Mouse (Mus musculus) kidney, adult 2 months (tissue): ENCODE measurements around the gene Parg.

Source experiments
- CTCF ChIP-seq: fragments of 200-500 bp; conservative IDR thresholded peaks from 2 replicates; pipeline ENCODE4 v1.5.1; 2011; ENCODE audit warnings: low read depth, mild to moderate bottlenecking, control low read depth, low read length, moderate library complexity, mixed read lengths; ENCODE audit not compliant: insufficient read depth, insufficient read length
- POLR2A ChIP-seq: fragments of 200-500 bp; IDR thresholded peaks from one replicate; pipeline ENCODE4 v1.6.1; 2011; ENCODE audit warnings: low read depth, low read length, control low read depth

DNA sequence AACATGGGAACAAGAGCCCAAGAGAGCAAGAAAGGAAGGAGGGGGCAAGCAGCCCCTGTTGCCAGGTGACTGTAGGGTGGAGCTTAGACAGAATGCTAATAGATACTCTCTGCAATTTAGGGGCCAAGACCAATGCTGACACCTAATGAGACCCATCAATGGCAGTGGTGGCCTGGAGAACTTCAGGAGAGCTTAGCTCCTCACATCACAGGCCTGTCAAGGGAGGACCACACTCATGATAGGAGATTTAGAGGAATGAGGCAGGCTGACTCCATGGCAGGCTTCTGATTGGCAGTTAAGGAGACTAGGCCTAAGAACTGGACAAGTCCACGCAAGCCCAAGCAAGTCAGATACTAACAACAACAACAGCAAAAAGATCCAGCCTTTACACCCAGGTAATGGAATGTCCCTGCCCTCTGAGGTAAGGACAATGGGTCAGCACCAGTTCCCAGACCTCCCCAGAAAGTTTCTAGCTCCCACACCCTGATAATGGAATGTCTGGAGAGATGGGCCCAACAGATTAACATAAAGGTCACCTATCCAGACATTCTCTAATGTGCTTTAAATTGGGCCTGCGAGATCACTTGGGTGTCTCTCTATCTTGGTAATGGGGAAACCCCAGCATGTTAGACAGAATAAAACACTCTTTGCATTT lies 109.8 kb downstream of the Parg start:
- TF ChIP-seq POLR2A (no peak), CTCF (no peak)
